Mouse (Mus musculus): ENCODE measurements around the gene Ccdc187. TPM values are rescaled to one million over a fixed set of nuclear protein-coding genes. Genes with fewer than 3 reads are reported as not detected.

Gene Ccdc187
- total RNA-seq, 2 experiments from 2014 or later = 0.59 to 0.76 TPM

- no peak overlapping the region for H3K4me3 ChIP-seq
- DNase-seq (ENCODE audit: low spot score in 2 of 2) = no peak
- no peak overlapping the region for H3K27ac ChIP-seq
- no peak for TF ChIP-seq CTCF (conservative IDR thresholded peaks at IDR 0.05)
These were observed 41.7 kb downstream of the Ccdc187 start for GRCm38 (mm10) chr2:26252514-26253206.

- no peak overlapping the region for H3K27ac ChIP-seq
- TF ChIP-seq CTCF (conservative IDR thresholded peaks at IDR 0.05) = no peak
- DNase-seq (ENCODE audit: low spot score in 2 of 2) = no peak
- H3K4me3 ChIP-seq = no peak overlapping the region
These were observed 46.8 kb downstream of the Ccdc187 start for GRCm38 (mm10) chr2:26247531-26247930.

- no peak overlapping the region for H3K4me3 ChIP-seq
- TF ChIP-seq CTCF (conservative IDR thresholded peaks at IDR 0.05) = no peak
These were observed 53.5 kb downstream of the Ccdc187 start for GRCm38 (mm10) chr2:26240841-26241240.

GRCm38 (mm10) chr2:26240330-26240729 lies 54.0 kb downstream of the Ccdc187 start:
- DNase-seq (ENCODE audit: low spot score in 2 of 2) = no peak
- Histone ChIP-seq H3K4me3 (no peak overlapping the region), H3K27ac (no peak overlapping the region)
- TF ChIP-seq CTCF (conservative IDR thresholded peaks at IDR 0.05) = no peak

More at GRCm38 (mm10) chr2:26240841-26241240, 53.5 kb downstream of the Ccdc187 start:
- H3K27ac ChIP-seq = no peak overlapping the region
- DNase-seq (ENCODE audit: low spot score in 2 of 2) = no peak

GRCm38 (mm10) chr2:26237290-26237782 lies 57.0 kb downstream of the Ccdc187 start, which contains the start of gene Qsox2:
Gene Qsox2 (minus strand): TSS chr2:26237525.
- H3K27ac ChIP-seq = peak within 1 kb of the TSS; percentile 92
- TF ChIP-seq CTCF (conservative IDR thresholded peaks at IDR 0.05) = no peak
- H3K4me3 ChIP-seq = peak within 1 kb of the TSS; percentile 96
- peak; percentile 84 for DNase-seq (ENCODE audit: low spot score in 2 of 2)

- Histone ChIP-seq H3K27ac (peak overlapping the region; percentile 92), H3K4me3 (peak overlapping the region; percentile 96)
- no peak for TF ChIP-seq CTCF (conservative IDR thresholded peaks at IDR 0.05)
- peak in 1 of 2 experiments; percentile 16 for DNase-seq (ENCODE audit: low spot score in 2 of 2)
These were observed 57.6 kb downstream of the Ccdc187 start for GRCm38 (mm10) chr2:26236681-26237289.

GRCm38 (mm10) chr2:26234771-26235170 lies 59.6 kb downstream of the Ccdc187 start:
- TF ChIP-seq CTCF (conservative IDR thresholded peaks at IDR 0.05) = no peak
- DNase-seq (ENCODE audit: low spot score in 2 of 2) = no peak
- H3K27ac ChIP-seq = no peak overlapping the region
- no peak overlapping the region for H3K4me3 ChIP-seq

GRCm38 (mm10) chr2:26234253-26234652 lies 60.1 kb downstream of the Ccdc187 start:
- no peak for TF ChIP-seq CTCF (conservative IDR thresholded peaks at IDR 0.05)
- Histone ChIP-seq H3K4me3 (no peak overlapping the region), H3K27ac (no peak overlapping the region)
- DNase-seq (ENCODE audit: low spot score in 2 of 2) = no peak

- no peak for DNase-seq (ENCODE audit: low spot score in 2 of 2)
- H3K27ac ChIP-seq = no peak overlapping the region
- no peak for TF ChIP-seq CTCF (conservative IDR thresholded peaks at IDR 0.05)
- H3K4me3 ChIP-seq = no peak overlapping the region
These were observed 63.0 kb downstream of the Ccdc187 start for GRCm38 (mm10) chr2:26231366-26231765.

GRCm38 (mm10) chr2:26230253-26230652 lies 64.1 kb downstream of the Ccdc187 start:
- H3K27ac ChIP-seq = no peak overlapping the region
- DNase-seq (ENCODE audit: low spot score in 2 of 2) = no peak

GRCm38 (mm10) chr2:26227788-26228187 lies 66.6 kb downstream of the Ccdc187 start:
- DNase-seq (ENCODE audit: low spot score in 2 of 2) = peak; percentile 49 to 64
- Histone ChIP-seq H3K4me3 (no peak overlapping the region), H3K27ac (no peak overlapping the region)
- peak; percentile 92 for TF ChIP-seq CTCF (conservative IDR thresholded peaks at IDR 0.05)

More at GRCm38 (mm10) chr2:26230253-26230652, 64.1 kb downstream of the Ccdc187 start:
- no peak overlapping the region for H3K4me3 ChIP-seq
- TF ChIP-seq CTCF (conservative IDR thresholded peaks at IDR 0.05) = no peak

GRCm38 (mm10) chr2:26225242-26225641 lies 69.1 kb downstream of the Ccdc187 start:
- DNase-seq (ENCODE audit: low spot score in 2 of 2) = no peak
- no peak for TF ChIP-seq CTCF (conservative IDR thresholded peaks at IDR 0.05)
- H3K27ac ChIP-seq = no peak overlapping the region
- H3K4me3 ChIP-seq = no peak overlapping the region

- TF ChIP-seq CTCF (conservative IDR thresholded peaks at IDR 0.05) = no peak
- Histone ChIP-seq H3K27ac (peak overlapping the region; percentile 67), H3K4me3 (no peak overlapping the region)
- DNase-seq (ENCODE audit: low spot score in 2 of 2) = no peak
These were observed 70.4 kb downstream of the Ccdc187 start for GRCm38 (mm10) chr2:26223961-26224360.
